Mouse (Mus musculus) cerebellum, adult 8-10 months (tissue): ENCODE data around the gene Mindy4.
"Not testable (repeated sequence)": the region's sequence is repeated elsewhere in the genome, so short reads cannot be mapped to it uniquely, and the experiment has no call there.

Experiments
- DNase-seq: peaks from one replicate; pipeline ENCODE4 v3.0.0; 2022

The Mindy4 gene

GRCm38 (mm10) chr6:55202913-55203910 lies at the start of gene Mindy4:
Gene Mindy4, plus strand, starts transcription at chr6:55203383.
- DNase-seq, result peak; percentile 81

- no peak for DNase-seq
Observed at GRCm38 (mm10) chr6:55159256-55159655, 43.9 kb upstream of the Mindy4 start.

DNA sequence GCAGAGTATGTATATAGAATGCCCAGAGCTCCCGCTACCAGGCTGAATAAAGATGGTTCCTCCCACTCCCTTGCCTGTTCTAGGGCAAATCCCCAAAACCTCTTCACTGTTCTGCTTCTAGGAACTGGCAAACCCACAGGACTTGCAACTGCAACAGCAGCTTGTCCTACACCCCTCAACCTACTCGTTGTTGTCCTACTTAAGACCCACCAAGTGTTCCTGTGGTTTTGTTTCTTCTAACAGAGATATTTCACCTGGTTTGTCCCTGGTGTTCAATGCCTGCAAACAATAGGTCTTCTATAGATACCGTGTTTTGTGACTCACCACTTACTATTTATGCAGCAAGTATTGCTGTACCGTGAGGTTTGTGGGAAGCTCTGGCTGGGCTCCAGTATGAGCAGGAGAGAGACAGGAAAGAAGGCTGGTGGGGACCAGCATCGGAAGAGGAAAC lies 41.8 kb upstream of the Mindy4 start:
- DNase-seq, result no peak

GRCm38 (mm10) chr6:55163046-55163584 lies 40.1 kb upstream of the Mindy4 start:
- DNase-seq, result no peak

- peak; percentile 68 for DNase-seq
Observed at GRCm38 (mm10) chr6:55166777-55167463, 36.3 kb upstream of the Mindy4 start.

- DNase-seq, result no peak
Observed at GRCm38 (mm10) chr6:55169818-55170217, 33.4 kb upstream of the Mindy4 start.

DNA sequence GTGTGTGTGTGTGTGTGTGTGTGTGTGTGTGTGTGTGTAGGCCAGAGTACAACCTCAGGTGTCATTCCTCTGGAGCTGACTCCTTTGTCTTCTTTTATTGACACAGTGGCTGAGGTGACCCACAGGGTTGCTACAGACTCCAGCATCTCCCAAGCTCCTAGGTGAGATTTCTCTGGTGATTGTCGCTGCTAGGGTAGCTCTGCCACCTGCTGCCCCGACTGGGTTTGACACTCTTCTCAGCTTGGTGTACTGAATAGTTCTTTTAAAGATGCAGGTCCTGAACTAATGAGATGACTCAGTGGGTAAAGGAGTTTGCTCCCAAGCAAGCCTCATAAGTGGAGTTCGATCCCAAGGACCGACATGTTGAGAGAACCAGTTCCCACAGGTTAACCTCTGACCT lies 31.5 kb upstream of the Mindy4 start:
- DNase-seq, result no peak

DNA sequence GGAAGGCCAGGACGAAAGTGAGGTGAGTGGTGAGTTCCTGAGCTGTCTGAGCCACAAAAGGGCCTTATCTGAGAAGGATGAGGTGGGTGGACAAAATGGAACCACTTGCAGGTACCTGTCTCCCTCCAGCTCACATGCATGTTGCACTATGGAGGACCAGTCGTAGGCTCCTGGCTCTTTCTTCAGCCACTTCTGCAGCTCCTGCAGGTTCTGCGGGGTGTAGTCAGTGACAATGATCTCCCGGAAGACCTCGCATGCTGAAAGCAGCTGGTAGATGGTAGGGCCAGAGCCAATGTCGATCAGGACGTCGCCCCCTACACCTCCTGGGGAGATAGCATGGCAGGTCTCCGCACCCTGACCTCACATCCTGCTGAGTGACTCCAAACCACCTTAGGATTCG lies 30.0 kb upstream of the Mindy4 start:
- DNase-seq, result no peak

DNA sequence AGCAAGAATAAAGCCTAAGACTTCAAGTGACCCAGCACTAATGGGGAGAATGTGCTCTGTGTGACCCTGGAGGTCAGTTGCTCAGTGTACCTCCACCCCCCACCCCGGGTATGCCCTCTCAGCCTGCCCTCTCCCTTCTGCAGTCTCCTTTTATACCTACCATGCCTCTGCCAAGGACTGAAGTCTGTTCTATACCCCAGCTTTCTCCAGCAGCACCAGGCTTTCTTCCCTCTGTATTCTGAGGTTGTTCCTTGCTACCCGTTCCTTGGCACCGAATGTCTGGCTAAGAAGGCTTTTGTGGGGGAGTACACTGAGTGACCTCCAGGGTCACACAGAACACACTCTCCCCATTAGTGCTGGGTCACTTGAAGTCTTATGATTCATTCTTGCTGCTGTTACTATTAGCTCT lies 29.2 kb upstream of the Mindy4 start:
- no peak for DNase-seq

- DNase-seq, result no peak
Observed at GRCm38 (mm10) chr6:55174741-55175181, 28.4 kb upstream of the Mindy4 start, which contains the start of gene Inmt. Gene Inmt, minus strand, starts transcription at chr6:55175043.

GRCm38 (mm10) chr6:55175456-55175855 lies 27.7 kb upstream of the Mindy4 start:
- DNase-seq, result no peak

DNA sequence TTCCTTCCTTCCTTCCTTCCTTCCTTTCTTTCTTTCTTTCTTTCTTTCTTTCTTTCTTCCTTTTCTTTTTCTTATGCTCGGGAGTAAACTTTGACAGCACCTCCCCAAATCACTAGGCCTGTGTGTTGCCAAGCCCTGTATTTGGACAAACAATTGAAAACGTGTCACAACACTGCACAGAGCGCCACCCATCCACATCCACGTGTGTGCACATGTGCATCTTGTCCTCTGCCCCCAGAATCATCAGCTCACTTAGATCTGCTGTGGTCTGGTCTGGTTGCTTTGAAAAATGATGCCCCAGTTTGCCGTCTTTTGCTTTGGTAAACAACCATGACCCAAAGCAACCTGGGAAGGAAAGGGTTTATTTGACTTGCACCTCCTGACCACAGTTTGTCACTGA lies 27.3 kb upstream of the Mindy4 start:
- no peak for DNase-seq

DNA sequence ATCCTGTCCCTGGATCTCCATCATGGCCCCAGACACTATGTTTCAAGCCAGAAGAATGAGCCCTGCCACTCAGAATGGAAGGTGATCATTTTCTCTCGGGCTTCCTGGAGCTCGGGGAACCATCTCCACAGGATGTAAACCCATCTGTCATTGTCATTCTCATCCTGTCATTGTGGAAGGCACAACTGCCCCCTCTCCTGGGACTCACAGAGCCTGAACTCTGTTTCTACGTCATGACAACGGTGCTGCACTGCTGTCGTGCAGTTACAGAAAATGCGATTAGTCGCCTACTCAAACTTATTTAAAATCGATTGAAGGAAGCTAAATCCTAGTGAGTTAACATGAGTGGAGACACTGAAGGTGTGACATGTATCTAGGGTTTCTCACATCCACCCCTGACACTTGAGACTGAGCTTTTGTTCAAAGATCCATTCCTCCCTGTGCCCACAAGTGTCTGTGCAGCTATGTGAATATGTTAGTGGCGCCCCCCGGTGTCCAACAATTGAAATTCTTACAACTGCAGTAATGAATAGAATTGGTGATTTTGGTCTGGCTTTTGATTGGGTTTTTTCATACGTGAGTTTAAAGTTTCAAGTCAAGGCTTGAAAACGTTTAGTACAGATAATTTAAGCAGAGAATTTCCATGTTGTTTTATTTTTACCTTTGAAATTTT lies 26.0 kb upstream of the Mindy4 start:
- DNase-seq, result no peak

- no peak for DNase-seq
Observed at GRCm38 (mm10) chr6:55179560-55179959, 23.6 kb upstream of the Mindy4 start.

DNA sequence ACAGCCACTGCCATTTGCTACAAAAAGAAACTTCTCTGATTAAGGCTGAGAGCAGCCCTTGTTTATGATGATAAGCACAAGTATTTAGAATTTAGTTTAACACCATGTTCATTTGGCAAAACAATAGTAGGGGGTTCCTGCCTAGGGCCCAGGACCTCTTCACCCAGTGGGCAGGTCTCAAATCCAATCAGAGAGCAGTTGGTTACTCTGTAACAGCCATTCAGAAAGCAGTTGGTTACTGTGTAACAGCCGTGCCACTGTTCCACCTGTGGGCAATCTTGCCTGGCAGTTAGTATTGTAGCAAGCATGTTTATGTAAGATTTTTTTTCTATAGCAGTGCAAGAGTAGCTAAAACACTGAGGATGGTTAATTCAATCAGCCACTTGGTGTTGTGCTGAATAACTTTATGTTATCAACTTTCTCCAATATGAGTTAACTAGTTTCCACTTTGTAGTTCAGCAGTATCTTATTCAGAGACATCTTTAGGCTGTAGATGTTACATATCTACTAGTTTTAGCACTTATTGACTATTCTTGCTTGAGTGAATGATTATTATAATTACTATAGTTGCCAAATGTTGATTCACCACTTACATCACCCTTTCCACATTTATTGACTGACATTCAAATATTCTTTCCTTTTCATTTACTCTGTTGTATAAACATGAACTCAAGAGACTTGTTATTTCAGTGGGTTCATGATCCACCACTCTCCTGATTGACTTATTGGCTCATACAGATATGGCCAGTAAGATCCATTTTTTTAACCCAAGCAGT lies 20.3 kb upstream of the Mindy4 start:
- no peak for DNase-seq

GRCm38 (mm10) chr6:55187827-55188226 lies 15.4 kb upstream of the Mindy4 start:
- DNase-seq, result not testable (repeated sequence)

DNA sequence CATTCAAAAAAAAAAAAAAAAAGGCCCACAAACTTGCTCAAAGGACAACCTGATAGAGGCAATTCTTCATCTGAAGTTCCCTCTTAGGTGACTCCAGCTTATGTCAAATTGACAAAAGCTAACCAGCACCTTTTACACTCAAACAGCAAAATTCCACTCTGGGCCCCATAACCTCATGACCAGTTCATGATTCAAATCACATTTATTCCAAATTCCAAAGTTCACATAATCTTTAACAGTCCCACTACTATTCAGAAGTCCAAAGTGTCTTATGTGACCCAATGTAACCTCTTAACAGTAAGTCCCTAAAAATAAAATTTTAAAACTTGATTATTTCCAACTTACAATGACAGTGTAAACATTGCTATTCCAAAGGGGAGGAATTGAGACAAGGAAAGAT lies 13.8 kb upstream of the Mindy4 start:
- DNase-seq, result no peak

GRCm38 (mm10) chr6:55191537-55191936 lies 11.6 kb upstream of the Mindy4 start:
- no peak for DNase-seq

- DNase-seq, result no peak
Observed at GRCm38 (mm10) chr6:55193171-55193570, 10.0 kb upstream of the Mindy4 start.

DNA sequence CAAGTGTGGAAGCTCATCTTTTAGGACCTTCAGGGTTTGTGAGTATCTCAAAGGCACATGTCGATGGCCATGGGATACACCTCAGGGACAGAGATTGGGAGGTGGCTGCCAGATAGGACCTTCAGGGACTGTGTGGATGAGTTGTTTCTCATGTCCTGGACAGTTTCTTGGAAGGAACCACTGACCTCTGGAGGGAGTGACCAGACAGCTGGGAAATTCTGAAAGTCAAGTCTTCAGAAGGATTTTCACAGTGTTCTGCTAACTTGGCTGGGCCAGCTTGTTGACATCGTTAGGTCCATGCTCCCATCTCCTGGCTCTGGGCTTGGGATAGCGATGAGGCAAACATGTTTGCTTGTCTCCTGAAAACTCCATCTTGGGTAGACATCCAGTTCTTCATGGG lies 4.1 kb upstream of the Mindy4 start:
- DNase-seq, result no peak

GRCm38 (mm10) chr6:55203931-55204330 lies 748 bp downstream of the Mindy4 start:
- no peak for DNase-seq

GRCm38 (mm10) chr6:55207786-55208185 lies 4.6 kb downstream of the Mindy4 start:
- DNase-seq, result no peak
